Mouse (Mus musculus) stomach, postnatal 0 days (tissue): Measurements from ENCODE around the gene Unkl. TPM values are rescaled to one million over a fixed set of nuclear protein-coding genes. Genes with fewer than 3 reads are reported as not detected.
A peak's percentile ranks its signal among the peaks of the same experiment; 100 is the strongest.

ENCODE experiments used
- ATAC-seq: fragments of 200-750 bp; cut with Nextera tagmentation; 2 replicates; pipeline ENCODE4 v1.8.0; 2017; ENCODE audit not compliant: low FRiP score, low TSS enrichment
- DNase-seq: peaks from one replicate; pipeline ENCODE4 v3.0.0-alpha.2; 2016; ENCODE audit warnings: low spot score
- H3K27ac ChIP-seq: fragments of 300-500 bp; sonication (generic); replicated peaks from 2 replicates; pipeline ENCODE4 v1.5.1; 2014; ENCODE audit warnings: mild to moderate bottlenecking, control low read depth
- H3K27me3 ChIP-seq: fragments of 300-500 bp; sonication (generic); 2 replicates; pipeline ENCODE4 v1.6.1; 2014; ENCODE audit warnings: low read length; ENCODE audit not compliant: control insufficient read depth, insufficient read depth
- H3K36me3 ChIP-seq: fragments of 300-500 bp; sonication (generic); 2 replicates; pipeline ENCODE4 v1.6.1; 2014; ENCODE audit warnings: low read length, mixed read lengths; ENCODE audit not compliant: control insufficient read depth, insufficient read depth
- H3K4me1 ChIP-seq: fragments of 300-500 bp; sonication (generic); replicated peaks from 2 replicates; pipeline ENCODE4 v1.6.1; 2014; ENCODE audit warnings: antibody characterized with exemption; ENCODE audit not compliant: control insufficient read depth, insufficient read depth
- H3K4me2 ChIP-seq: fragments of 300-500 bp; sonication (generic); replicated peaks from 2 replicates; pipeline ENCODE4 v1.6.1; 2014; ENCODE audit warnings: low read depth, mild to moderate bottlenecking, control low read depth, moderate library complexity
- H3K4me3 ChIP-seq: fragments of 300-500 bp; sonication (generic); 2 replicates; pipeline ENCODE4 v1.5.1; 2014; ENCODE audit warnings: low read depth, low read length, control low read depth
- H3K9ac ChIP-seq: fragments of 300-500 bp; sonication (generic); 2 replicates; pipeline ENCODE4 v1.6.1; 2014; ENCODE audit warnings: mild to moderate bottlenecking, low read length, control low read depth, mixed read lengths
- H3K9me3 ChIP-seq: fragments of 300-500 bp; sonication (generic); 2 replicates; pipeline ENCODE4 v1.6.1; 2016; ENCODE audit warnings: low read length; ENCODE audit not compliant: control insufficient read depth
- CTCF ChIP-seq: IDR thresholded peaks from 2 replicates; pipeline ENCODE4 v1.5.1; 2016; ENCODE audit warnings: antibody characterized with exemption, low read depth, mild to moderate bottlenecking, moderate library complexity
- EP300 ChIP-seq: optimal IDR thresholded peaks from 2 replicates; pipeline ENCODE3; 2016; ENCODE audit warnings: antibody characterized with exemption
- WGBS: fragments of 180-500 bp; shearing (Covaris S2); extraction: QIAGEN DNeasy Blood & Tissue Kit; methylation state at CpG from one replicate; pipeline ENCODE4 v1.1.7; 2014; 5-methylcytosine and 5-hydroxymethylcytosine counted together
- polyA plus RNA-seq: library from polyadenylated mRNA; unstranded; fragments of >200 nt; fragmentation: Nextera tagmentation; extraction: Ambion mirVana; gene quantifications from 2 replicates; pipeline ENCODE4 v1.2.1, GENCODE M21; 2015

Gene Unkl
- polyA plus RNA-seq, 1 experiment from 2014 or later: 3.1 TPM

- H3K9me3 ChIP-seq: no peaks in the 10 kb centered on the region
- TF ChIP-seq CTCF (no peak), EP300 (no peak)
- no peak overlapping the region for H3K27ac ChIP-seq
- no peaks in the 10 kb centered on the region for H3K4me1 ChIP-seq
- no peaks in the 10 kb centered on the region for H3K36me3 ChIP-seq
- no peak for DNase-seq
- no peaks in the 10 kb centered on the region for H3K27me3 ChIP-seq
- no peak overlapping the region for H3K9ac ChIP-seq
- H3K4me2 ChIP-seq: no peak overlapping the region
- no peak overlapping the region for H3K4me3 ChIP-seq
- no peak for ATAC-seq
- WGBS: 30% methylated on average over 6 of the region's 6 CpGs
Measured at GRCm38 (mm10) chr17:25165970-25166671, 22.1 kb upstream of the Unkl start.

GRCm38 (mm10) chr17:25169706-25170105 lies 18.5 kb upstream of the Unkl start:
- Histone ChIP-seq H3K27ac (no peak overlapping the region), H3K4me2 (no peak overlapping the region), H3K9ac (no peak overlapping the region), H3K27me3 (no peaks in the 10 kb centered on the region), H3K9me3 (no peaks in the 10 kb centered on the region), H3K4me1 (no peaks in the 10 kb centered on the region), H3K36me3 (no peaks in the 10 kb centered on the region), H3K4me3 (no peak overlapping the region)
- TF ChIP-seq EP300: no peak
- TF ChIP-seq CTCF: no peak
- 91% methylated on average over 2 of the region's 2 CpGs for WGBS
- DNase-seq (no peak), ATAC-seq (no peak)

- Histone ChIP-seq H3K36me3 (no peaks in the 10 kb centered on the region), H3K27me3 (no peaks in the 10 kb centered on the region), H3K27ac (no peak overlapping the region), H3K4me2 (no peak overlapping the region), H3K4me3 (no peak overlapping the region), H3K4me1 (no peaks in the 10 kb centered on the region), H3K9me3 (no peaks in the 10 kb centered on the region), H3K9ac (no peak overlapping the region)
- no peak for ATAC-seq
- no peak for DNase-seq
- 88% methylated on average over 3 of the region's 3 CpGs for WGBS
- no peak for TF ChIP-seq CTCF
- no peak for TF ChIP-seq EP300
Measured at GRCm38 (mm10) chr17:25172558-25172957, 15.6 kb upstream of the Unkl start.

- Histone ChIP-seq H3K4me2 (peak within 1 kb of the TSS; percentile 37), H3K36me3 (no peaks in the 10 kb centered on the region), H3K9me3 (no peaks in the 10 kb centered on the region), H3K4me1 (no peaks in the 10 kb centered on the region), H3K27me3 (no peaks in the 10 kb centered on the region), H3K27ac (peak within 1 kb of the TSS; percentile 58; the same call in 1 of the 2 replicates), H3K9ac (peak within 1 kb of the TSS; percentile 13; the same call in 1 of the 2 replicates), H3K4me3 (no peak within 1 kb of the TSS)
- ATAC-seq: peak; percentile 86
- 55% methylated on average over 9 of the region's 9 CpGs for WGBS
- TF ChIP-seq CTCF (no peak), EP300 (no peak)
- peak; percentile 90 for DNase-seq
Measured at GRCm38 (mm10) chr17:25175411-25175810, 12.8 kb upstream of the Unkl start, which contains the start of gene Gm38655. TSS of gene Gm38655 (minus strand) at chr17:25175471.

- no peak for DNase-seq
- H3K27me3 ChIP-seq: no peaks in the 10 kb centered on the region
- H3K4me3 ChIP-seq: peak overlapping the region; percentile 89; the same call in 1 of the 2 replicates
- H3K4me2 ChIP-seq: peak overlapping the region; percentile 67
- H3K9me3 ChIP-seq: no peaks in the 10 kb centered on the region
- TF ChIP-seq CTCF (peak; percentile 28; the same call in 1 of the 2 replicates), EP300 (no peak)
- no peak for ATAC-seq
- H3K4me1 ChIP-seq: no peaks in the 10 kb centered on the region
- no peak overlapping the region for H3K27ac ChIP-seq
- no peaks in the 10 kb centered on the region for H3K36me3 ChIP-seq
- H3K9ac ChIP-seq: no peak overlapping the region
Measured at GRCm38 (mm10) chr17:25183232-25183631, 5.0 kb upstream of the Unkl start.

GRCm38 (mm10) chr17:25184129-25184691 lies 4.0 kb upstream of the Unkl start, which contains the start of gene BC003965:
TSS of gene BC003965 (plus strand) at chr17:25184554.
- TF ChIP-seq CTCF (no peak), EP300 (no peak)
- Histone ChIP-seq H3K4me2 (peak within 1 kb of the TSS; percentile 99), H3K4me1 (no peaks in the 10 kb centered on the region), H3K27me3 (no peaks in the 10 kb centered on the region), H3K9me3 (no peaks in the 10 kb centered on the region), H3K9ac (peak within 1 kb of the TSS; percentile 85), H3K27ac (peak within 1 kb of the TSS; percentile 94), H3K4me3 (peak within 1 kb of the TSS; percentile 89), H3K36me3 (no peaks in the 10 kb centered on the region)
- under 1% methylated on average over 50 of the region's 50 CpGs for WGBS
- ATAC-seq (peak; percentile 92), DNase-seq (peak; percentile 98)
